Mouse (Mus musculus) G1E-ER4 (cell line): ENCODE data around the gene Plch2. TPM values are rescaled to one million over a fixed set of nuclear protein-coding genes. Genes with fewer than 3 reads are reported as not detected.

Source experiments
- GATA1 ChIP-seq: IDR thresholded peaks from one replicate; pipeline ENCODE4 v1.8.0; 2012; ENCODE audit warnings: low read length, inconsistent platforms
- polyA plus RNA-seq: library from polyadenylated mRNA; stranded (reverse); fragments of >175 nt; gene quantifications from 2 replicates; pipeline ENCODE4 v1.2.3, GENCODE M21; 2012

The Plch2 gene
- polyA plus RNA-seq, 1 experiment = 0.56 TPM

- TF ChIP-seq GATA1 = no peak
Observed at GRCm38 (mm10) chr4:154943323-154944039, 113.1 kb downstream of the Plch2 start.

- no peak for TF ChIP-seq GATA1
Observed at GRCm38 (mm10) chr4:154942632-154943322, 113.8 kb downstream of the Plch2 start.

DNA sequence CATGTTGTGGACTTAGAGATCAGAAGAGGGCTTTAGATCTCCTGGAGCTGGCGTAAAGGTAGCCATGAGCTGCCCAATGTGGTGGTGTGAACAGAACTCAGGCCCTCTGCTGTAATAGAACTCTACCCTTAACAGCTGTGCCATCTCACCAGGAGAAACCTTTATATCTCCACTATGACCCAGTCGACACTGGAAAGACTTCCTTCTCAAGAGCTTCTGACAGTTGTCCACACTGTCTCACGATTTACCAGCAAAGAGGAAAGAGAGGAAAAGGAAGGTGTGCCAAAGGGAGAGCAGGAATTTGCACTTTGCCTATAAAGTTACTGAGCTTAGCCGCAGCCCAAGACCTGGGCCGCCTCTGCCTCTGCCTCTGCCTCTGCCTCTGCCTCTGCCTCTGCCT is 114.8 kb downstream of the Plch2 start:
- no peak for TF ChIP-seq GATA1

GRCm38 (mm10) chr4:154940156-154940555 is 116.4 kb downstream of the Plch2 start:
- TF ChIP-seq GATA1 = no peak

DNA sequence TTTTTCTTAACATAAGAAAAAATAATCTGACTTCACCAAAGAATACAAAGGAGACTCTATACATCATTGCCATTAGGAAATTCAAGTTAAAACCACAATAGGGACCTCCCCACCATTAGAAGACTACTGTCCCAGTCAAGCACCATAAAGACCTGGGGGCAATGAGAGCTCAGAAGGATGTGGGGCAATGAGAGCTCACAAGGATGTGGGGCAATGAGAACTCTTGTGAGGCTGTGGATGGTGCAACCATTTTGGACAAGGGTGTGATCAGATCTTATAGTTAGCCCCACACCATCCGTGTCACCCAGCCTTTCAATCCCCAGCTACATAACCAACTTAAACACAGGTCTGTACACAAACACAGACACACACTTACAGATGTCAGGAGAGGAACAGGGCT is 118.8 kb downstream of the Plch2 start:
- no peak for TF ChIP-seq GATA1

DNA sequence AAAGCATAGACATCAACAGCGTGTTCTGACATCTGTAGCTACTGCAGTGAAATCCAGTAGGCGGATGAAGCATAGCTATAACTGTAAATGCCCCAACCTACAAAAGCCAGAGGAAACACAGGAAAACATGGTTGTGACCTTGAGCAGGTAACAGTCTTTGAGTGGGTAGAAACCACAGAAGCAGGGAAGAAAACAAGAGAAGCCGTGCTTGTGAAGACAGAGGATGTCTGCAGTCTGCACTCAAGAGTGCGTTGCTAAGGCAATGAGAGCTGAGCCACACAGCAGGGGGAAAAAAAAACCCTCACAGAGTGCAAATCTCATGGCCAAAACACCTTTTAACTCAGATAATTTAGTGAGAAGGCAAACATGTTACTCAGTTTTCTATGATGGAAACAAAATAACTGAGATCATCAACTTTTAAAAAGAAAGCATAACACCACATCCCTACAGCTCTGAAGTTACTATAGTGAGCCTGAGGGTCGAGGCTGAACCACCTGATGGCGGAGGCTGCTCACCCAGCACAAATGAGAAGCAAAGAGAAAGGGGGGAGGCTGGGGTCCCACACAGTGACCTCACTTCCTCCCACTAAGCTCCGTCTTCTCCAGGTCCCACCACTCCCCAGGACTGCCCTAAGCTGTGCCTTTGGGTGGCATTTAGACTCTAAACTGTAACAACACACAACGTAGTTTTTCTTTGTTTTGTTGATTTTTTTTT is 119.9 kb downstream of the Plch2 start:
- no peak for TF ChIP-seq GATA1

DNA sequence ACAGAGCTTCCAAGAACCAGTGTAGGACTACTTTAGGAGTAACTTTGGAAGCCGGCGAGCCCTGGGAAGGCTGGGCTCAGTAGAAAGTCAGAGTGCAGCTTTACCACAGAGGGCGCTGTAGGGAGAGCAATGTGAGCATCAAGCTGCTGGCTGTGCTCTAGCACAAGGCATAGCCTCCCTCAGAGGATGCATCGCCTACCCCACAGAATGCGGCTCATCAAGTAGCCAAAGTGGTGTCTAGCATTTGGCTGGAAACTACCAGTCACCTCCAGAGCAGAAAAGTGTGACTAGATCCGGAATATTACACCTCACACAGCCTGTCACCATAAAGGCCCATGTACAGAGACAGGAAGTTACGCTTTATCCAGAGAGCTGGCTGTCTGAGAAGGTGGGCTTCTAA is 120.8 kb downstream of the Plch2 start:
- no peak for TF ChIP-seq GATA1

DNA sequence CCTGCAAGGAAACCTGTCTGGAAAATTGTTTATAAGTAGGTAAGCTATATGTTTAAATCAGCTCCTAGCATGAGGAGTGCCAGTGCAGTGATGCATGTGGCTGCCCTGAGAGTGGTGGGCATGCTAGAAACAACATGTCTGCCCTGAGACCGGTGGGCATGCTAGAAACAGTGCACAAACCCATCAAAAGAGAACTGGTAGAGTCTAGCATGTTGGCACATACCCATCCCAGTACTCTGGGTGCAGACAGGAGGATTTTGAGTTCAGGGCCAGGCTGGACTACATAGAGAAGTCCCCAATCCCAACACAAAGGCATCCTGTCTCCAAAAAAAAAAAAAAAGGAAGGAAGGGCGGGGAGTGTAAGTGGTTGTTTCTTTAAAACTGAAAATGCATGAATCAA is 121.8 kb downstream of the Plch2 start:
- no peak for TF ChIP-seq GATA1

DNA sequence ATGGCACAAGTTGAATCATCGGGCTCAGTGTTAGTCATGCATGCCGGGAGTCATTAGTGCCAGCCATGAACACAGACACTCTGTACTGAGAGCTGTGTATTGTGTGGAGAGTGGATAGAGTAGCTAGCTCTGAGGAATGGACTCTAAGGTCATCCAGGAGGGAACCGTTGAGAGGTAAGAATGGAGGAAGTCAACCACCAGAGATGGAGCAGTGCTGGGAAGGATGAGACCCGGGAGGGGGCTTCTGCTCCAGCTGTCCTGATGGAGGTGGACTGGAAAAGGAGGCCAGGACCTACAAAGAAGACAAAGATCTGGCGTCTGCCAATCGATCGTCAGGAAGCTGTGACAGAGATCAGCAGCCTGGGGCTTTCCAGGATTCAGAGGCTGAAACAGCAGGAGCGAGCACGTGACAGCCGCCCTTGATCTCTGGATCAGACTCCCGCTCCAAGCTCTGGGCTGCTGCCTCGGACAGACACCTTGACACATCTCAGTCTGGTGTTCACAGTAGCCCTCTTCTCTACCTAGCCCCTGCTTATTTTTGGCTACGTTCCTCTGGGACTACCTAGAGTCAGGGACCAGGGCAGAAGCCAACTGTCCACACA is 123.2 kb downstream of the Plch2 start:
- TF ChIP-seq GATA1 = no peak

Other genes with a start within 250 kb of the Plch2 start
- gene Ttc34, start 219.3 kb downstream of the Plch2 start, polyA plus RNA-seq = 0.01 TPM in 1 of 2 replicates, not detected in the other
- gene Mmel1, start 187.2 kb downstream of the Plch2 start, polyA plus RNA-seq = 0.05 and 0.10 TPM in 2 replicates
- gene Fam213b, start 157.6 kb downstream of the Plch2 start, polyA plus RNA-seq = not detected in 2 replicates
- gene Tnfrsf14, start 128.2 kb downstream of the Plch2 start, polyA plus RNA-seq = 2.9 and 11.6 TPM in 2 replicates
- not detected in 2 replicates for gene Hes5, start 95.9 kb downstream of the Plch2 start, polyA plus RNA-seq
- 40.0 and 48.2 TPM in 2 replicates for gene Pank4, start 92.7 kb downstream of the Plch2 start, polyA plus RNA-seq
- 20.2 and 30.0 TPM in 2 replicates for gene Pex10, start 10.2 kb upstream of the Plch2 start, polyA plus RNA-seq
- gene Rer1, start 29.6 kb upstream of the Plch2 start, polyA plus RNA-seq = 63.6 and 101 TPM in 2 replicates
- gene Morn1, start 29.8 kb upstream of the Plch2 start, polyA plus RNA-seq = 2.6 and 3.1 TPM in 2 replicates
- 28.2 and 31.7 TPM in 2 replicates for gene Ski, start 165.8 kb upstream of the Plch2 start, polyA plus RNA-seq
- 34.7 and 37.0 TPM in 2 replicates for gene Faap20, start 193.0 kb upstream of the Plch2 start, polyA plus RNA-seq